Mouse (Mus musculus): Measurements from ENCODE around the gene Sphk1. TPM values are rescaled to one million over a fixed set of nuclear protein-coding genes. Genes with fewer than 3 reads are reported as not detected.

Sphk1 gene
- polyA plus RNA-seq, 1 experiment from 2014 or later: 2.6 TPM

DNA sequence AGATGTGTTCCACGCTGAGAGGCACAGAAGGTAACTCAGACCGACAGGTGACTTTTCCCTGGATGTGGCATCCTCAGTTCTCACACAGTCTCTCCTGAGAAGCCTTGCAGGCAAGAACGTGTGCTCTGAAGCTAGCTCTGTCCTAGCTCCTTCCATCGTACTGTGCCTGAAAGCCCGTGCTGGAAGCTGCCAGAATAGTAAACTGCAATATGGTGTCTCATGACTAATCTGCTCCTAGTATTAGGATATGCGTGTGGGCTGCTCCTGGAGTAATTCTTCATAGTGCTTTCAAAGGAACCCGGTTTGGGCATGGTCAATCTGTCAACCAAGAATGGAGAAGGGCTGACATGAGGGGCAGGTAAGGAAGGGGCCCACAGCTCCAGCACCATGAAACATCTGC is 40.1 kb downstream of the Sphk1 start:
- peaks cover 78% of the 10 kb centered on the region for H3K4me1 ChIP-seq
- H3K36me3 ChIP-seq: no peaks in the 10 kb centered on the region
- H3K9me3 ChIP-seq: no peaks in the 10 kb centered on the region
- peak overlapping the region; percentile 87 for H3K4me2 ChIP-seq
- H3K27ac ChIP-seq (replicated peaks): no peak overlapping the region
- no peaks in the 10 kb centered on the region for H3K27me3 ChIP-seq (replicated peaks)
- H3K4me3 ChIP-seq: peak overlapping the region; percentile 24; the same call in 1 of the 2 replicates
- 83% methylated on average over 7 of the region's 7 CpGs for WGBS
- no peak for ATAC-seq (ENCODE audit: extremely low read depth, insufficient number of reproducible peaks, low FRiP score, low TSS enrichment)
- no peak overlapping the region for H3K9ac ChIP-seq

DNA sequence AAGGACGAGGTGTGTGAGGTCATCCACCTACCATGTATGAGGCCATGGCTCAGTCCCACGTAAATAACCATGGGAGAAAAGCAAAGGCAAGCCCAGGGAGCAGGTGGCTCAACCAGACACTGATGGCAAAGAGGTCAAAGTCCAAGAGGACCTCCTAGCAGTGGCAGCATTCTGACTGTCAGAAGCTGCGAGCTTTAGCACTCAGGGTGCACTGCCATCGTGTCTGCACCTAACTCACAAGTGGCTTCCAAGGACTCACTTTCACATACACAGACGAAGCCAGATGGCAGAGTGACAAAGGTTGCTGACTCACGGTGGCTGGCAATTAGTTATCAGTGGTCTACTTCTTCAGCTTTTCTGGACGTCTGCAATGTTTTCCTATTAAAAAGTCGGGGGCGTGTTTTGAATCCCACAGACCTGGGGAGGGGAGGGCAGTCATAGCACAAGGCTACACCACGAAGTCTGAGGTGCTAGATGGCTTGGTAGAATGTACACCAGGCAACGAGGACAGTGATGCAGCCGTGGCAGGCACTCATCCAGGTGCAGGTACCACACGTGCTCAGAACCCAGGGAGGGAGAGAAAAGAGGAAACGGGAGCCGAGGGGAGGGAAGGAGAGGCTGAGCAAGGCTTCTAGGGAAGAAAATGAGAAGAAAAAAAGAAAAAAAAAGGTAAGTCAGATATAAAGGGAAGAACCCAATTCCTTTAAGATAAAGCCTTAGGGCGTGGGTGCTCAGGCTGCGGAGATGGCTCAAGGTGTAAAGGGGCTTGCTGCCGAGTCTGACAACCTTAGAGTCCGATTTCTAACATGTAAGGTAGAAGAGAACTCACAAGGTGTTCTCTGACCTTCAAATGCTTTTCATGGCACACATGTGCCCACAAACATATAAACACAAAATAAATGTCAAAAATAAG is 41.3 kb downstream of the Sphk1 start:
- Histone ChIP-seq H3K9ac (peak overlapping the region; percentile 64), H3K27ac (replicated peaks) (peak overlapping the region; percentile 79)
- no peak for ATAC-seq (ENCODE audit: extremely low read depth, insufficient number of reproducible peaks, low FRiP score, low TSS enrichment)

DNA sequence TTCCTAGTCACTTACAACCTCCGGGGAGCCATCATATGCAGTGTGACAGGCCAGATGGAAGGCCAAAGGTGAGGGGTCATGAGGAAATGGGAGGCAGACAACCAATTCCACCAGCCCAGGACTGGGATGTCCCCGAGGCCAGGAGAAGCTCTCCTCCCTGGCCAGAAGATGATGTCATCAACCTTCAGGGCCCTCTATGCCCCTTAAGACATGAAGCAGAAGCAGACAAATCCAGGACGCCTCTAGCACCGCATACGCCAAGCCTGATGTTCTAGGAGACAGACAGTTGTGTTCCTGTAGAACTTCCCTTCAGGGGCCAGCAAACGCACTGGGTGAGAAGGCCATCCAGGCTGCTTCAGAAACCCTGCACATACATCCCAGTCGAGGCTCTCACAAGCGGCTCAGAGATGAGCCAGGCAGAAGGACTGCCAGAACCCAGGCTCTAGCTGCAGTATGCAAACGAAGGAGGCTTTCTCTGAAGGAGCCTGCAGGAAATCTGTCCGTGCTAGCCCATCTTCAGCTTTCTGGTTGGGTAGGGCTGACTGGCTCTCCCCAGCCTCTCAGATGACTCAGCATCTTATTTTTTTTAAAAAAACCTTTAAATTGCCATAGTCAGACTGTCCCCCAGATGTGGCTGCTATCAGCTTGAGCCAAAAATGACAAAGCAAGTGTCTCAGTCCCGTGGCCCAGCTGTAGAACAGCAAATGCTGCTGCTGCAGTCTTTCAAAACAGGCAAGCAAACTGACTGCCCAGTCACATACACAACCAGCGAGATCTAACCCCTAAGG is 42.2 kb downstream of the Sphk1 start:
- Histone ChIP-seq H3K9me3 (no peaks in the 10 kb centered on the region), H3K36me3 (no peaks in the 10 kb centered on the region), H3K4me3 (peak overlapping the region; percentile 24), H3K27me3 (replicated peaks) (no peaks in the 10 kb centered on the region), H3K4me2 (peak overlapping the region; percentile 87), H3K27ac (replicated peaks) (peak overlapping the region; percentile 79), H3K4me1 (peaks cover 80% of the 10 kb centered on the region), H3K9ac (peak overlapping the region; percentile 64)
- peak; percentile 63 for ATAC-seq (ENCODE audit: extremely low read depth, insufficient number of reproducible peaks, low FRiP score, low TSS enrichment)
- 45% methylated on average over 12 of the region's 12 CpGs for WGBS

More for the DNA sequence above, 41.3 kb downstream of the Sphk1 start:
- no peaks in the 10 kb centered on the region for H3K36me3 ChIP-seq
- H3K27me3 ChIP-seq (replicated peaks): no peaks in the 10 kb centered on the region
- H3K4me2 ChIP-seq: peak overlapping the region; percentile 87
- peaks cover 86% of the 10 kb centered on the region for H3K4me1 ChIP-seq
- no peaks in the 10 kb centered on the region for H3K9me3 ChIP-seq
- 64% methylated on average over 19 of the region's 19 CpGs for WGBS
- H3K4me3 ChIP-seq: peak overlapping the region; percentile 24

GRCm38 (mm10) chr11:116574486-116574885 is 43.8 kb downstream of the Sphk1 start:
- peaks cover 89% of the 10 kb centered on the region for H3K4me1 ChIP-seq
- H3K36me3 ChIP-seq: 0 out of 2 replicates have a peak, but pooled peaks cover 4% of the 10 kb centered on the region
- no peaks in the 10 kb centered on the region for H3K27me3 ChIP-seq (replicated peaks)
- WGBS: 60% methylated on average over 6 of the region's 6 CpGs
- H3K9me3 ChIP-seq: no peaks in the 10 kb centered on the region
- H3K4me3 ChIP-seq: peak overlapping the region; percentile 24
- H3K27ac ChIP-seq (replicated peaks): peak overlapping the region; percentile 79
- H3K4me2 ChIP-seq: peak overlapping the region; percentile 87
- H3K9ac ChIP-seq: peak overlapping the region; percentile 64; the same call in 1 of the 2 replicates
- no peak for ATAC-seq (ENCODE audit: extremely low read depth, insufficient number of reproducible peaks, low FRiP score, low TSS enrichment)

DNA sequence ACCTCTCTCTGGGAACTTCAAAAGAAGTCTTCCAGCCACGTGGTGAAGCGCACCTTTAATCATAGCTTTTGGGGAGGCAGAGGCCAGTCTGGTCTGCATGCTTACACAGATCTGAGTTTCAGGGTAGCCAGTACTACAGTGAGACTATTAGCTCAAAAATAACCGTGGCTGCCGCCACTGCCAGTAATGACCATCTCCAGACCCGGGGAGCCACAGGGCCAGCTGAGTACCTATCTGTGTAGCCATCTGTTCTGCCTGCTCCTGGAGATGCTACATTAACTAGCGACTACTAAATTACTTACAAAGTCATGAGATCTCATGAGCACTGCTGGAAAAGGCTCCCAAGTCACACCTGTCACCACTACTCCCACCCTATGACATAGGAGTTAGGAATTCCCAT is 44.3 kb downstream of the Sphk1 start:
- 55% methylated on average over 6 of the region's 6 CpGs for WGBS
- ATAC-seq (ENCODE audit: extremely low read depth, insufficient number of reproducible peaks, low FRiP score, low TSS enrichment): no peak
- Histone ChIP-seq H3K4me3 (peak overlapping the region; percentile 24), H3K4me2 (peak overlapping the region; percentile 87), H3K36me3 (0 out of 2 replicates have a peak, but pooled peaks cover 4% of the 10 kb centered on the region), H3K9me3 (no peaks in the 10 kb centered on the region), H3K27ac (replicated peaks) (peak overlapping the region; percentile 79), H3K9ac (peak overlapping the region; percentile 64), H3K4me1 (peaks cover 87% of the 10 kb centered on the region), H3K27me3 (replicated peaks) (no peaks in the 10 kb centered on the region)

GRCm38 (mm10) chr11:116575396-116575795 is 44.7 kb downstream of the Sphk1 start:
- H3K27ac ChIP-seq (replicated peaks): peak overlapping the region; percentile 67
- H3K4me1 ChIP-seq: peaks cover 89% of the 10 kb centered on the region
- H3K4me2 ChIP-seq: peak overlapping the region; percentile 87
- no peaks in the 10 kb centered on the region for H3K27me3 ChIP-seq (replicated peaks)
- 0 out of 2 replicates have a peak, but pooled peaks cover 4% of the 10 kb centered on the region for H3K36me3 ChIP-seq
- H3K4me3 ChIP-seq: peak overlapping the region; percentile 25
- no peaks in the 10 kb centered on the region for H3K9me3 ChIP-seq
- H3K9ac ChIP-seq: peak overlapping the region; percentile 64
- ATAC-seq (ENCODE audit: extremely low read depth, insufficient number of reproducible peaks, low FRiP score, low TSS enrichment): no peak
- 65% methylated on average over 2 of the region's 2 CpGs for WGBS

- Histone ChIP-seq H3K27ac (replicated peaks) (no peak overlapping the region; the same call in 1 of the 2 replicates), H3K4me3 (peak overlapping the region; percentile 98), H3K9ac (no peak overlapping the region), H3K36me3 (0 out of 2 replicates have a peak, but pooled peaks cover 4% of the 10 kb centered on the region), H3K4me2 (peak overlapping the region; percentile 87), H3K27me3 (replicated peaks) (no peaks in the 10 kb centered on the region), H3K9me3 (no peaks in the 10 kb centered on the region), H3K4me1 (peaks cover 53% of the 10 kb centered on the region)
- ATAC-seq (ENCODE audit: extremely low read depth, insufficient number of reproducible peaks, low FRiP score, low TSS enrichment): no peak
- 92% methylated on average over 3 of the region's 3 CpGs for WGBS
These were observed 48.6 kb downstream of the Sphk1 start for GRCm38 (mm10) chr11:116579280-116579679.

GRCm38 (mm10) chr11:116580031-116580652 is 49.4 kb downstream of the Sphk1 start:
- Histone ChIP-seq H3K27ac (replicated peaks) (peak overlapping the region; percentile 92), H3K27me3 (replicated peaks) (no peaks in the 10 kb centered on the region), H3K4me1 (peaks cover 45% of the 10 kb centered on the region), H3K9ac (peak overlapping the region; percentile 98), H3K4me2 (peak overlapping the region; percentile 87), H3K4me3 (peak overlapping the region; percentile 98), H3K36me3 (0 out of 2 replicates have a peak, but pooled peaks cover 4% of the 10 kb centered on the region), H3K9me3 (no peaks in the 10 kb centered on the region)
- no peak for ATAC-seq (ENCODE audit: extremely low read depth, insufficient number of reproducible peaks, low FRiP score, low TSS enrichment)
- 20% methylated on average over 10 of the region's 10 CpGs for WGBS

DNA sequence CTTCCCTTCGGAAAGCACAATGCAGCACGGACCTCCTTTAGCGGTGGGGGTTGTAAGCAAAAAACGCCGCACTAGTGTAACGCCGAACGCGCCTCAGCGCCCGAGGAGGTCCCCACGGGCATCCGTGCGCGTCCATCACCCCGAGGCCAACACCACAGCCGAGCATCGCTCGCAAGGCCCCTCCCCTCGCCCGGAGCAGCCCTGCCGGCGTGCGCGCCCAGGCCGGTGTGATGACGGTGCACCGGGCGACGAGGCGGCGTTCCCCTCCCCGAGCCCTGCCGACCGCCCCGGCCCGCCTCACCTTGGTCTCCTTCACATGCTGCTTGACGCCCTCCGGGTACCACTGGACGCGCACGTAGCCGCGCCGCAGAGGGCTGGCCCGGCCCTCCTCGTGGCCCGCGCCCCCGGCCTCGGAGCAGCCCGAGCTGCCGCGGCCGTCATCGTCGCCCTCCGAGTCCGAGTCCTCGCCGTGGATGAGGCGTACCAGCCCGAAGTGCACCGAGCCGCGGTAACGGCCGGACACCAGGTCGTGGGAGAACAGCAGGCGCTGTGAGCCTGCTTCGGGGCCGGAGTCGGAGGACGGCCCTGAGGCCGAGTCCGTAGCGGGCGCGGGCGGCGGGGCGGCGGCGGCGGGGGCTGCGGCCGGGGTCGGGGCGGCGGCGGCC is 50.1 kb downstream of the Sphk1 start:
- H3K36me3 ChIP-seq: 0 out of 2 replicates have a peak, but pooled peaks cover 4% of the 10 kb centered on the region
- ATAC-seq (ENCODE audit: extremely low read depth, insufficient number of reproducible peaks, low FRiP score, low TSS enrichment): peak; percentile 75
- peak overlapping the region; percentile 98 for H3K4me3 ChIP-seq
- peaks cover 40% of the 10 kb centered on the region for H3K4me1 ChIP-seq
- no peaks in the 10 kb centered on the region for H3K9me3 ChIP-seq
- H3K27ac ChIP-seq (replicated peaks): peak overlapping the region; percentile 92
- under 1% methylated on average over 86 of the region's 91 CpGs for WGBS
- H3K4me2 ChIP-seq: peak overlapping the region; percentile 87
- no peaks in the 10 kb centered on the region for H3K27me3 ChIP-seq (replicated peaks)
- H3K9ac ChIP-seq: peak overlapping the region; percentile 98

- under 1% methylated on average over 51 of the region's 51 CpGs for WGBS
- Histone ChIP-seq H3K9me3 (no peaks in the 10 kb centered on the region), H3K36me3 (0 out of 2 replicates have a peak, but pooled peaks cover 4% of the 10 kb centered on the region), H3K4me3 (peak within 1 kb of the TSS; percentile 98), H3K27me3 (replicated peaks) (no peaks in the 10 kb centered on the region), H3K27ac (replicated peaks) (peak within 1 kb of the TSS; percentile 92), H3K9ac (peak within 1 kb of the TSS; percentile 98), H3K4me1 (peaks cover 40% of the 10 kb centered on the region), H3K4me2 (peak within 1 kb of the TSS; percentile 87)
- peak; percentile 86 for ATAC-seq (ENCODE audit: extremely low read depth, insufficient number of reproducible peaks, low FRiP score, low TSS enrichment)
These were observed 50.7 kb downstream of the Sphk1 start, which contains the start of gene Ube2o for GRCm38 (mm10) chr11:116581376-116581814. Gene Ube2o (minus strand): TSS chr11:116581447.

Measured in heart, embryonic 13.5 days (tissue).